Mouse (Mus musculus): ENCODE measurements around the gene Gm13199.

- no peak for TF ChIP-seq CTCF (IDR thresholded peaks at IDR 0.05; ENCODE audit: borderline replicate concordance, insufficient read depth, low read length)
- TF ChIP-seq POLR2A (IDR thresholded peaks at IDR 0.05; ENCODE audit: low read depth, low read length): no peak
These were observed at the start of gene Gm13199 for GRCm38 (mm10) chr2:5862834-5863233.

Data from embryonic fibroblast, embryonic 13.5 days (primary cell).